Mouse (Mus musculus): ENCODE measurements at regions not wholly inside any gene's neighbourhood (a gene's known extent, or its start where the extent isn't known, plus 50 kb on each side); places are given as distances from the start of the nearest gene placed in this dataset.

GRCm38 (mm10) chr4:97357958-97358357, 175.0 kb upstream of the Gm10192 start:
- TF ChIP-seq POLR2A (IDR thresholded peaks at IDR 0.05; ENCODE audit: borderline replicate concordance, insufficient read depth, low read length) (no peak), CTCF (IDR thresholded peaks at IDR 0.05; ENCODE audit: borderline replicate concordance, insufficient read depth, low read depth, low read length) (no peak)

GRCm38 (mm10) chr4:97346799-97347198, 163.8 kb upstream of the Gm10192 start:
- 63% methylated on average over 3 of the region's 3 CpGs for WGBS
- DNase-seq = no peak

More at GRCm38 (mm10) chr4:97357958-97358357, 175.0 kb upstream of the Gm10192 start:
- Histone ChIP-seq H3K27me3 (ENCODE audit: control insufficient read depth, insufficient read depth, low read length) (no peaks in the 10 kb centered on the region), H3K27ac (ENCODE audit: insufficient read depth, low read length) (no peak overlapping the region), H3K4me1 (ENCODE audit: control insufficient read depth, insufficient read depth, low read length) (no peaks in the 10 kb centered on the region), H3K4me3 (replicated peaks; ENCODE audit: insufficient read depth, low read depth, low read length) (no peak overlapping the region)
- DNase-seq = no peak
- WGBS = 65% methylated on average over 1 of the region's 1 CpGs

GRCm38 (mm10) chr4:97344335-97344734, 161.4 kb upstream of the Gm10192 start:
- H3K27ac ChIP-seq (ENCODE audit: insufficient read depth, low read length) = no peak overlapping the region
- no peaks in the 10 kb centered on the region for H3K4me1 ChIP-seq (ENCODE audit: control insufficient read depth, insufficient read depth, low read length)
- whole genome bisulfite sequencing = 91% methylated on average over 2 of the region's 2 CpGs
- no peak for DNase-seq
- no peaks in the 10 kb centered on the region for H3K27me3 ChIP-seq (ENCODE audit: control insufficient read depth, insufficient read depth, low read length)
- H3K4me3 ChIP-seq (replicated peaks; ENCODE audit: insufficient read depth, low read depth, low read length) = no peak overlapping the region
- TF ChIP-seq CTCF (IDR thresholded peaks at IDR 0.05; ENCODE audit: borderline replicate concordance, insufficient read depth, low read depth, low read length) (no peak), POLR2A (IDR thresholded peaks at IDR 0.05; ENCODE audit: borderline replicate concordance, insufficient read depth, low read length) (no peak)

More at GRCm38 (mm10) chr4:97346799-97347198, 163.8 kb upstream of the Gm10192 start:
- Histone ChIP-seq H3K27ac (ENCODE audit: insufficient read depth, low read length) (no peak overlapping the region), H3K4me3 (replicated peaks; ENCODE audit: insufficient read depth, low read depth, low read length) (no peak overlapping the region), H3K4me1 (ENCODE audit: control insufficient read depth, insufficient read depth, low read length) (no peaks in the 10 kb centered on the region), H3K27me3 (ENCODE audit: control insufficient read depth, insufficient read depth, low read length) (no peaks in the 10 kb centered on the region)
- TF ChIP-seq CTCF (IDR thresholded peaks at IDR 0.05; ENCODE audit: borderline replicate concordance, insufficient read depth, low read depth, low read length) = no peak
- no peak for TF ChIP-seq POLR2A (IDR thresholded peaks at IDR 0.05; ENCODE audit: borderline replicate concordance, insufficient read depth, low read length)

GRCm38 (mm10) chr4:97343378-97343777, 160.4 kb upstream of the Gm10192 start:
- Histone ChIP-seq H3K27ac (ENCODE audit: insufficient read depth, low read length) (no peak overlapping the region), H3K4me1 (ENCODE audit: control insufficient read depth, insufficient read depth, low read length) (no peaks in the 10 kb centered on the region), H3K4me3 (replicated peaks; ENCODE audit: insufficient read depth, low read depth, low read length) (no peak overlapping the region), H3K27me3 (ENCODE audit: control insufficient read depth, insufficient read depth, low read length) (no peaks in the 10 kb centered on the region)
- TF ChIP-seq POLR2A (IDR thresholded peaks at IDR 0.05; ENCODE audit: borderline replicate concordance, insufficient read depth, low read length) (no peak), CTCF (IDR thresholded peaks at IDR 0.05; ENCODE audit: borderline replicate concordance, insufficient read depth, low read depth, low read length) (no peak)
- no peak for DNase-seq
- WGBS = 89% methylated on average over 1 of the region's 1 CpGs

Data from cerebellum, adult 2 months (tissue).